Mouse (Mus musculus) heart, postnatal 0 days (tissue): ENCODE measurements around the gene Vwc2l.

ENCODE experiments used
- CTCF ChIP-seq: IDR thresholded peaks from 2 replicates; pipeline ENCODE4 v1.5.1; 2016; ENCODE audit warnings: antibody characterized with exemption, control low read depth, low read depth
- EP300 ChIP-seq: IDR thresholded peaks from 2 replicates; pipeline ENCODE4 v1.6.1; 2016; ENCODE audit warnings: antibody characterized with exemption, low read depth

DNA sequence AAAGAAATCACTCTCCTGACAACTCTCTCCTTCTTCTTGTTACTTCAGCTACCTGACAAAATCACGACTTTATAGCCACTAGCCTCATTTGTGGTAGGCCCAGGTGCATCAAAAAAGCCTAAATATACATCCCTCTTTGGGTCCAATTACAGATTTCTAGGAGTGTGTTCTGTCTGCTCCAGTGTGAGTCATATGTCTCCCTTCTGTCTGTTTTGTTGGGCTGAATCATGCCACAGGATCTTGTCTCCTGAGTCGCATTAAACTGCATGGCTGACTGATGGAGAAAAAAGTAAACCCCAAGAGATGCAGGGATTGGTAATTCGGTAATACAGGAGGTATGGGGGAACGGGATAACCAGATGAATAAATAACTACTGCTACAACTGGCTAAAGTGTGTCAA lies 69.6 kb downstream of the Vwc2l start:
- TF ChIP-seq EP300 (no peak), CTCF (no peak)
